Mouse (Mus musculus): Measurements from ENCODE around the gene Gm21776.
"Not testable (repeated sequence)": the region's sequence is repeated elsewhere in the genome, so short reads cannot be mapped to it uniquely, and the experiment has no call there.

Gene Gm21776

GRCm38 (mm10) chrY:76378362-76378761, at the start of gene Gm21776:
TSS of gene Gm21776 (plus strand) at chrY:76378662.
- DNase-seq: not testable (repeated sequence)

Data from cerebellum, adult 8-10 months (tissue).